ENCODE assay signal across 22 mouse cellular contexts in the genomic region with DNA sequence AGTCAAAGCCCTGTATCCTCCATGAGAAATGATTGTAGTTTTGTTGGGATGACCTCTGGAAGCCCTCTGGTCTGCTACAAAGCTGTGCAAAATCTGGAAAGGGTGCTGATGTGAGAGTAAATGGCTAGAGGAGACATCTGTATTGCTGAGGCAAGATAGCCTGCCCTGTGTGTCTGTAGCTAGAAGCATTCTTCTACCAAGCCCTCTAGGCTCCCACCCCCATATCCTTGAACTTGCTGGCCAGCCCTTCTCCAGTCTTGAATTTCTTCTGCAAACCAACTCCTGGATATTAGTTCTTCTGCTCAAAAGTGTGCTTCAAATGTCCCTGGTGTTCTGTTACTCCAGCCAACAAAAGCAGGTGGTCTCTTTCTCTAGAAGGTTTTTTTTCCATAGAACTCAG. TPM values are rescaled to one million over a fixed set of nuclear protein-coding genes. Genes with fewer than 3 reads are reported as not detected.
DNase-seq lines count a peak whose midpoint lies in the region; ATAC-seq and TF ChIP-seq lines count a peak whose summit lies in the region.
"Had no signal": no experiment of that assay in that cellular context is flagged by ENCODE, and none has a peak within 500 bp of the region (broad histone marks: within the 10 kb centered on the region; RNA-seq: fewer than 3 reads in every experiment).

No protein-coding gene starts in this region.

- TF ChIP-seq CTCF in lung, postnatal 0 days (IDR thresholded peaks at IDR 0.05), result no peak
- no peak for TF ChIP-seq CTCF in lung, adult 2 months (IDR thresholded peaks at IDR 0.05; ENCODE audit: insufficient read depth, low read length)
- no peak for TF ChIP-seq CTCF in layer of hippocampus, adult 2 months (conservative IDR thresholded peaks at IDR 0.05)

- peak overlapping the region; percentile 59 for H3K27ac ChIP-seq in liver, embryonic 11.5 days (ENCODE audit: low read depth, low read length)
- H3K27ac ChIP-seq in lung, postnatal 0 days (ENCODE audit: low read length), result no peak overlapping the region
- peak overlapping the region; percentile 98 for H3K27ac ChIP-seq in liver, embryonic 16.5 days (ENCODE audit: low read length)
- H3K27ac ChIP-seq in layer of hippocampus, adult 2 months, result no peak overlapping the region
- H3K27ac ChIP-seq: embryonic facial prominence, embryonic 13.5 days; forebrain, embryonic 12.5 days; heart, embryonic 15.5 days; hindbrain, embryonic 13.5 days had no signal

- no peaks in the 10 kb centered on the region for H3K36me3 ChIP-seq in liver, embryonic 11.5 days (ENCODE audit: control insufficient read depth, insufficient read depth, low read length)
- no peaks in the 10 kb centered on the region for H3K36me3 ChIP-seq in lung, postnatal 0 days (ENCODE audit: insufficient read depth, low read length)
- H3K36me3 ChIP-seq in liver, embryonic 16.5 days (ENCODE audit: control insufficient read depth, insufficient read depth), result peaks cover 8% of the 10 kb centered on the region
- H3K36me3 ChIP-seq: embryonic facial prominence, embryonic 13.5 days; forebrain, embryonic 12.5 days; G1E; heart, embryonic 15.5 days; hindbrain, embryonic 13.5 days had no signal

- peaks cover 6% of the 10 kb centered on the region; the same call in 1 of the 2 replicates for H3K9me3 ChIP-seq in liver, embryonic 11.5 days (ENCODE audit: control insufficient read depth, low read length)
- H3K9me3 ChIP-seq in lung, postnatal 0 days (ENCODE audit: low read length), result no peaks in the 10 kb centered on the region
- H3K9me3 ChIP-seq in liver, embryonic 16.5 days (replicated peaks; ENCODE audit: control insufficient read depth, low read length), result peaks cover 7% of the 10 kb centered on the region
- H3K9me3 ChIP-seq: embryonic facial prominence, embryonic 13.5 days; forebrain, embryonic 12.5 days; heart, embryonic 15.5 days; hindbrain, embryonic 13.5 days had no signal

- no peak overlapping the region for H3K9ac ChIP-seq in liver, embryonic 11.5 days (ENCODE audit: low read depth, low read length)
- H3K9ac ChIP-seq in lung, postnatal 0 days (replicated peaks; ENCODE audit: low read depth), result no peak overlapping the region
- peak overlapping the region; percentile 59 for H3K9ac ChIP-seq in liver, embryonic 16.5 days (ENCODE audit: low read depth, low read length)
- H3K9ac ChIP-seq: embryonic facial prominence, embryonic 13.5 days; forebrain, embryonic 12.5 days; heart, embryonic 15.5 days; hindbrain, embryonic 13.5 days had no signal

- no peaks in the 10 kb centered on the region for H3K27me3 ChIP-seq in liver, embryonic 11.5 days (replicated peaks; ENCODE audit: control insufficient read depth, insufficient read depth, low read length)
- H3K27me3 ChIP-seq in lung, postnatal 0 days (replicated peaks; ENCODE audit: insufficient read depth, low read length), result no peaks in the 10 kb centered on the region
- no peaks in the 10 kb centered on the region for H3K27me3 ChIP-seq in liver, embryonic 16.5 days (ENCODE audit: control insufficient read depth, insufficient read depth, low read depth, low read length)
- H3K27me3 ChIP-seq: embryonic facial prominence, embryonic 13.5 days; forebrain, embryonic 12.5 days; heart, embryonic 15.5 days; hindbrain, embryonic 13.5 days had no signal

- DNase-seq in liver, embryonic 11.5 days (ENCODE audit: low spot score), result no peak
- DNase-seq in liver, result no peak
- peak; percentile 61 for DNase-seq in lung, postnatal 0 days (ENCODE audit: low spot score)
- DNase-seq in lung, adult 2 months, result no peak
- DNase-seq in layer of hippocampus, adult 2 months (ENCODE audit: low spot score in 2 of 2), result no peak
- no peak for DNase-seq in cerebellum, postnatal 10 days
- DNase-seq: adrenal gland, postnatal 10 days; B cell, adult 2 months; cerebellum, adult 11-12 months; cerebellum, adult 9-10 months; cerebellum, postnatal 36 days; gastrocnemius, postnatal 10 days; heart, adult 18-20 months; heart, postnatal 14 days had no signal

- H3K4me3 ChIP-seq in liver, embryonic 11.5 days (ENCODE audit: low read depth, low read length), result no peak overlapping the region
- H3K4me3 ChIP-seq in lung, postnatal 0 days (ENCODE audit: low read depth, low read length), result no peak overlapping the region
- H3K4me3 ChIP-seq in lung, adult 2 months (replicated peaks; ENCODE audit: extremely low read depth, low read depth, low read length), result no peak overlapping the region
- no peak overlapping the region for H3K4me3 ChIP-seq in liver, embryonic 16.5 days (ENCODE audit: low read depth, low read length)
- no peak overlapping the region for H3K4me3 ChIP-seq in layer of hippocampus, adult 2 months
- H3K4me3 ChIP-seq: embryonic facial prominence, embryonic 13.5 days; forebrain, embryonic 12.5 days; heart, embryonic 15.5 days; hindbrain, embryonic 13.5 days had no signal

- ATAC-seq in liver, embryonic 11.5 days (replicated peaks; ENCODE audit: low FRiP score), result no peak
- peak; percentile 74 for ATAC-seq in lung, postnatal 0 days
- no peak for ATAC-seq in liver, embryonic 16.5 days (ENCODE audit: low read depth)
- ATAC-seq: CD4-positive, CD25-positive, alpha-beta regulatory T cell, adult 4 months had no signal

- no peak for TF ChIP-seq POLR2A in lung, adult 2 months (IDR thresholded peaks at IDR 0.05; ENCODE audit: borderline replicate concordance, extremely low read depth, low read depth, low read length)

- peaks cover 21% of the 10 kb centered on the region for H3K4me1 ChIP-seq in liver, embryonic 11.5 days (replicated peaks; ENCODE audit: control insufficient read depth, insufficient read depth, low read length)
- H3K4me1 ChIP-seq in lung, postnatal 0 days (ENCODE audit: insufficient read depth, low read depth, low read length), result no peaks in the 10 kb centered on the region
- H3K4me1 ChIP-seq in lung, adult 2 months (ENCODE audit: control insufficient read depth, insufficient read depth, low read length), result no peaks in the 10 kb centered on the region
- H3K4me1 ChIP-seq in liver, embryonic 16.5 days (ENCODE audit: control insufficient read depth, low read depth, low read length), result peaks cover 62% of the 10 kb centered on the region
- H3K4me1 ChIP-seq: forebrain, embryonic 12.5 days; heart, embryonic 15.5 days had no signal

- no peak overlapping the region; the same call in 1 of the 2 replicates for H3K4me2 ChIP-seq in liver, embryonic 11.5 days
- no peak overlapping the region for H3K4me2 ChIP-seq in lung, postnatal 0 days (replicated peaks; ENCODE audit: low read depth, low read length)
- no peak overlapping the region for H3K4me2 ChIP-seq in liver, embryonic 16.5 days (ENCODE audit: low read depth, low read length)
- H3K4me2 ChIP-seq: embryonic facial prominence, embryonic 13.5 days; forebrain, embryonic 12.5 days; heart, embryonic 11.5 days; heart, embryonic 15.5 days; hindbrain, embryonic 13.5 days had no signal

- no peak for TF ChIP-seq EP300 in lung, postnatal 0 days (IDR thresholded peaks at IDR 0.05)

RNA-seq across cellular contexts. Expression of a gene that starts 51.8 kb away (rescaled TPM):
- 420 and 459 TPM in 2 replicates for polyA plus RNA-seq in liver, embryonic 11.5 days (2014; fragmentation: Nextera tagmentation; extraction: Ambion mirVana)
- 137 and 146 TPM in 2 replicates for polyA plus RNA-seq in lung, postnatal 0 days (2015; fragmentation: Nextera tagmentation; extraction: Ambion mirVana)
- polyA plus RNA-seq in lung, adult 2 months (2012; rRNA removed), result 212 and 239 TPM in 2 replicates
- 927 and 938 TPM in 2 replicates for polyA plus RNA-seq in liver, embryonic 16.5 days (2015; fragmentation: Nextera tagmentation; extraction: Ambion mirVana)
- total RNA-seq in layer of hippocampus, adult 2 months (2021), result 10 to 100 TPM in 1 of 2 experiments, 1 to 10 TPM in 1; 7.3 to 10.2 TPM

Comparison
In these comparisons a context has a peak if more than half of its experiments do, and no peak if none do; other contexts are left out.
1. H3K27ac ChIP-seq: peak in liver, embryonic 11.5 days (single experiment) and liver, embryonic 16.5 days (single experiment); none in lung, postnatal 0 days (single experiment) and layer of hippocampus, adult 2 months (single experiment).